Mouse (Mus musculus) G1E-ER4 (cell line): Measurements from ENCODE around the gene Nrap. TPM values are rescaled to one million over a fixed set of nuclear protein-coding genes. Genes with fewer than 3 reads are reported as not detected.

Experiments used
- GATA1 ChIP-seq: IDR thresholded peaks from one replicate; pipeline ENCODE4 v1.8.0; 2012; ENCODE audit warnings: low read length, inconsistent platforms
- polyA plus RNA-seq: library from polyadenylated mRNA; stranded (reverse); fragments of >175 nt; gene quantifications from 2 replicates; pipeline ENCODE4 v1.2.3, GENCODE M21; 2012

The Nrap gene
- polyA plus RNA-seq, 1 experiment, result 0.03 TPM

GRCm38 (mm10) chr19:56349295-56349694 lies 40.5 kb downstream of the Nrap start:
- TF ChIP-seq GATA1, result no peak

DNA sequence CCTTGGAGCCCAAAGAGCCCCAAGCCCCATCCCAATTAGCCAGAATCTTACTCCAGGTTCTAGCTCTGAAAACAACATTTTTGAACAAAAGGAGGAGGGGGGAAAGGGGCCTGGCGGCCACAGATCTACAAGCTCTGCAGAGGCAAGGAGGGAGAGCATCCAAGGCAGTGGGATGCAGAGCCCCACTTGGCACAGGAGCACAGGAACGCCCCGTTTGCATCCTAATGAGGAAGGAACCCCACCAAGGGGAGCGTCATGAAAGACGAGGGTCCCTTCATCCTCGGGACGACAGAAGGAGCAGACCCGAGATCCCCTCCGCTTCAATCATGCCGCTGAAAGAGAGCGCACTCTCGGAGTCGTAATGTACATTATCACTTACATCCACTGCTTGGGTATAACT lies 43.1 kb downstream of the Nrap start:
- TF ChIP-seq GATA1, result no peak

- TF ChIP-seq GATA1, result no peak
Observed at GRCm38 (mm10) chr19:56346016-56346415, 43.8 kb downstream of the Nrap start.

GRCm38 (mm10) chr19:56343869-56344563 lies 45.8 kb downstream of the Nrap start:
- TF ChIP-seq GATA1, result no peak

- TF ChIP-seq GATA1, result no peak
Observed at GRCm38 (mm10) chr19:56342006-56342405, 47.8 kb downstream of the Nrap start.

DNA sequence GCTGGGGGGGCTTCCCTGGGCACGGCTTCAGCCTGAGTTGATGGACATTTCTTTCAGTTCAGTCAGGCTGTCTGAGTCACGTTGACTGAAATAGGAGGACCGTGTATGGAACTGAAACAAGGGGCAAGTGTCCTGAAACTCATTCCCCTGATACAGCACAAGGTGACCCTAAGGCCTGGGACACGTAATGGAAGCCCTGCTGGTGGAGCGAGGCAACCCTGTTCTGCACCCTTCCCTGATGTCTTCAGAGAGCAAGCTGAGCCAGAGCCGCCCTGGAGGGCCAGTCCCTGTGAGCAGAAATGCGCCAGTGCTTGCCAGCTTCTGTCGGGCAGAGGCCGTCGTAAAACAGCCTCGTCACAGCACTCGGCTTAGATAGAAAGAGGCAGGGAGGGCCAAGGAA lies 53.0 kb downstream of the Nrap start:
- no peak for TF ChIP-seq GATA1

GRCm38 (mm10) chr19:56336321-56336720 lies 53.5 kb downstream of the Nrap start:
- no peak for TF ChIP-seq GATA1

DNA sequence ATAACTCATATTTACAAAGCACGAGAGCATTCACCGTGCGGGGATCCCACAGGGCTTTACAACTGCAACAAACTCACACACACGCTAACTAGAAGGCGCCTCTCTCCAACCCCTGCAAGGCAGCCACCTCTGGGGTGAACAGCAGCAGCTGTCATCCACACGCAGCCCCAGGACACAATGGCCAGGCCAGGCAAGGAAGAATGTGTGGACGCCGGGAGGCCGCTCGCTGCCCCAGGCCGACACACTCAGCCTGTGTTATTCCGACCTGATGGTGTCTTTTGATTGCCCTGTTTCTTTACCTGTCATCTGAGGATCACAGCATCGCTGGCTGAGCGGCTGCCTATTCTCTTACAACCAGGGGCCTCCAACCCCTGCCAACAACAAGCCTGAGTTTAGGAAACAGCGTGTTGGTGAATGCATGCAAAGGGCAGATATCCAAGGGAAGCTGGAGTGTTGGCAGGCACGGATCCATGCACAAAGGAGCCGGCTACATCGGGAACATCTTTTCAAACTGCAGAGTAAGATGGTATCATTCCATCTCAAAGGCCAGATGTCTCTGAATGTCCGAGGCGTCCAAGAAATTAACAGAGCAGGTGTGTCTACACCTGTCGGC lies 63.5 kb downstream of the Nrap start:
- no peak for TF ChIP-seq GATA1

DNA sequence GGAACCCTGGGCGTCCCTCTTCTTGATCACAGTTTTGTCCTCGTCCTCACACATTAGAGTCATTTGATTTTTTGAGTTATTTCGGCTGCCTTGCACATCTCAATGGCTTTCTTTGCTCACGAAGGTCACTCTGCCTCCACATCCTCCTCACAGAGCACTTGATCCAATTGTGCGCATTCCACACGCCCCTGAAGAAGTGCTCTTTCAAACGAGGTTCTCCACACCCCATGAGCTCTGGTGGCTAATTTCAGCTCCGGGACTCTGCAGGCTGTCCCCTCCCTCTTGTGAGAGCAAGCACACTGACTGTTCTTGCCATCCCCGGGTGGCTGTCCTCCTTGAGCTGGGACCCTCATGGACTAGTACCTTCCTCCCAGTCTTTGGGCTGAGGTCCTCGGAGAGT lies 64.2 kb downstream of the Nrap start:
- no peak for TF ChIP-seq GATA1

- TF ChIP-seq GATA1, result no peak
Observed at GRCm38 (mm10) chr19:56321303-56321920, 68.4 kb downstream of the Nrap start.

- no peak for TF ChIP-seq GATA1
Observed at GRCm38 (mm10) chr19:56320186-56320860, 69.5 kb downstream of the Nrap start.

GRCm38 (mm10) chr19:56319629-56320028 lies 70.2 kb downstream of the Nrap start:
- TF ChIP-seq GATA1, result no peak

- no peak for TF ChIP-seq GATA1
Observed at GRCm38 (mm10) chr19:56319219-56319618, 70.6 kb downstream of the Nrap start.

DNA sequence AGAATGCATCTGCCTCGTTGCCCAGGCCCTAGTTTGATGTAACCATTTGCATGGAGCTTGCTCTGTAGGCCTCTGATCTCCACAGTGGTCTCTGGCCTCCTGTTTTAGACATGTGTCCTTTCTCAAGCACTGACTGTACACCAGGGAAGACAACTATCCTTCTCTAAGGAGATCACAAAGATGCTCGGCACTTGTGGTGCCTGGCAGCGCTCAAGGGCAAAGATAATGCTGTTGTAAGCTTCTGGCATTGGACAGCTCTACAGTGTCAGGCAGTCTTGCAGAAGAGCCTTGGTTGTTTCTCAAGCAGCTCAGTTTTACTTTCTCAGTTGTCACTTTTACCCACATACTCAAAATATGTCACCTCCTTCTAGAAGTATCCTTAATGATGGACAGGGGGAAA lies 73.3 kb downstream of the Nrap start:
- TF ChIP-seq GATA1, result no peak

DNA sequence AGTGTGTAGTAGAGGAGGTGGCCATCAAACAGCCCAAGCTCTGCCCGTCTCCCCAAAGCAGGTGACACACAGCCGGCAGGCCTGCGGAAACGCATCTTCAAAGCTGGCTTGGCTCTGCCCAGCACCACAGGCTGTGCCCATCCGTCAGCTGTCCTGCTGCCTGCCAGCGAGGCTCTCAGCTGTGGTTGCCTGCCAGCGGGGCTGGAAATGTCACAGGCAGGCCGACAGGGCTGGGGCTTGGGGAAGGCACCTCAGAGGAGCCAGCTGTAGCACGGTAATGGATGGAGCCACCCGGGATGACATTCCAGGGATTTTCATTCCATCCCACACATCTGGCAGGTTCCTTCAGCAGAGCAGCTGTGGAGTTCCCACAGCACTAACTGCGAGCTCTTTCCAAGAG lies 89.0 kb downstream of the Nrap start:
- TF ChIP-seq GATA1, result no peak

- TF ChIP-seq GATA1, result no peak
Observed at GRCm38 (mm10) chr19:56297264-56297663, 92.6 kb downstream of the Nrap start.
